Mouse (Mus musculus): ENCODE measurements around the gene Trnt1.

The Trnt1 gene

DNA sequence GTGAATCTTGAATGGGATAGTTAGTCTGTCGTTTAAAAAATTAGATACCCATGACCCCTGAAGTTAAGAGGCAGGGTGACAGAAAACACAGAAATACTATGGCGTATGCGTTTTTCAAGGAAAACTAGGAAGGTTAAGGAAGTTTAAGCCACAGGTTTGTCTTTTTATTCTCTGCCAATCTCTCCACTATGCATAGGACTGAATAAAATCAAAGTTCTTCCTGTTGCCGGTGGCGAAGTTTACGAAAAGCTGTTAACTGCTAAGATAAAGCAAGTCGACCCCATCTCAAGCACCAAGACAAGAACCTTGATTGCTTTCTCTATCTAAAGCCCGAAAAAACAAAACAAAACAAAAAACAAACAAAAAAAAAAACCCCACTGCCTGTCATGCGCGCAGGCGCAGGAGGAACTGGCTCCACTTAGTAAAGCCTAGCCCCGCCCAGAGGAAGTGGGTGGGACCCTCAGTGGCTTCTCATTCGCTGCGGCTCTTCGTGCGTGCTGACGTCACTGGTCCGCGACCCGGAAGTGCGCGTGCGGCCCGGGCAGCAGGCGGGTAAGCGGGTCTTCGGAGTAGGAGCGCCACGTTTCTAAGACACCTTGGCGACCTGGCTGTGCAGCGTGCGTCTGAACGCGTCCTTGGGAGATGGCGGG, at the start of gene Trnt1:
Gene Trnt1 (plus strand): TSS at position 481 of the 650 bp plus-strand sequence.
- peak; percentile 95 to 98 for DNase-seq

DNA sequence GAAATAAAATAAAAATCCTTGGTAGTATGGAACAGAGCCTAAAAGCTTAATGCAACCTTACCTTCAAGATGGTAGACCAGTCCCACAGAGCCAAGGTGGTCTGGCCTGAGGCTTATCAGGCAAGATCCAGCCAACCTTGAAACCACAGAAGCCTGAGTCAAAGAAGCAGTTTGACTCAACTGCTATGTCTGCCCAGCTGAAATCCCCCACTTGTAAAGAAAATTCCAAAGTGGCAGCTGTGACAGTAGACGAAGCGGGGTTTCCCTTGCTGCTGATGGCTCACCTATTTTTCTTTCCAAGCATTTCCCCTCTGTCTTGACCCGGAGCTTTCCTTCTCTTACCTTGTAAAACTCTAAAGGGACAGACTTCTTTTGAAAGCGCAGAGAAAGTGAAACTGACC, 43.3 kb upstream of the Trnt1 start:
- no peak for DNase-seq

DNA sequence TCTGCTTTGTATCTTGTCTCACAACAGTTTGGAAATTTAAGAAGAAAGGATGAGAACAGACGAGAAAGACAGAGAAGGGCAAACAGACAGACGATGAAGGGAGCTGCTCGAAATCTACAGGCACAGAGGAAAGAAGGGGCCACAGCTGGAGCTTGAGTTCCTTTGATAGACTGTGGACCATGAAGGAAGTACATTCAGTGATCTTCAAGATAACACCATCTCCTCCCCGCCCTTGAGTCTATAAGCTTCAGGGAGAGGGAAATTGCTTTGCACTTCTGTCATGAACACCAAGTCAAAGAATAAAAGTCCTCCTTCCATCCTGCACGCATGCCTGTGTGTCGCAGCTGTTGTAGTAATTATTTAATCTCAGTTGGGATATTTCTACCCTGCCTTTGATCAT, 42.8 kb upstream of the Trnt1 start:
- no peak for DNase-seq

DNA sequence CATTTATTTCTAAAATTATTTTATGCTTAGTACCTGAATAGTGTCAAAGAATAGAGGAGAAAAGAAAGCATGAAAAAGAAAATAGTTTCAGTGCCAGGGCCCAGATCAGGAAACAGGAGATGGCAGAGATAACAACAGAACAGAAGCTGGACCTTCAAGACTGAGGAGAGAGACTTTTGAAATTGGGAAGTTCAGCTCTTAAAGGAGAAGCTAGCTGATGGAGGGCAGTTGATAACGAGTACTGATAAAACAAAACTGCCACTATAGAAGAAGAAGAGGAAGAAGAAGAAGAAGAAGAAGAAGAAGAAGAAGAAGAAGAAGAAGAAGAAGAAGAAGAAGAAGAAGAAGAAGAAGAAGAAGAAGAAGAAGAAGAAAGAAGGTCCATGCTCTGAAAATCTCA, 41.2 kb upstream of the Trnt1 start:
- no peak for DNase-seq

DNA sequence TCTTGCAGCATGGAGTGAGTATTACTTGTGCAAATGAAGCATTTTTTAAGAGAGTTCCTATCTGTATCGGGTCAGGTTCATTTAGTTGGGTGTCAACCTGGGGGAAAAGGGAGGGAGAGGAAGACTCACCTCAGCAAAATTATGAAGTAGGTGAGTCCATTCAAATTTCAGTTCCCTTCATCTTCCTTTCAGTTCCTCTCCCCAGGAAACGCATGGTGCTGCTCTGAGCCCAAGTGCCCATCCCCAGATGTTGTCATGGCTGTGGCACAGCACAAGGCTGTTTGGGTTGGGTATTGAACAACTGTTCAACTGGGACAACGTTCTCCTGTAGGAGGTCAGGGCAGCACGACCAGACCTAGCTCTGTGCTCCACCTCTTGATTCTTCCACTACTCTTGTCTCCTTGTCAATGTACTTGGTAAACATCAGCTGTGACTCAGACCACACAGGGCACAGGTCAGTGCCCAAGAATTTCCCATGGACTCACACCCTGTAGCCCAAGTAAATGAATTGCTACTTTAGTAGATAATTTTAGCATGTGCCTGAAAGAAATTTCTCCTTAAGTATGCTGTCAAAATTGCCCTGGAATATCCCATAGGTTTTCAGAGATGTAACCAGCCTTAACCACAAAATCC, 39.1 kb upstream of the Trnt1 start:
- DNase-seq = peak in 1 of 2 experiments; percentile 25

DNA sequence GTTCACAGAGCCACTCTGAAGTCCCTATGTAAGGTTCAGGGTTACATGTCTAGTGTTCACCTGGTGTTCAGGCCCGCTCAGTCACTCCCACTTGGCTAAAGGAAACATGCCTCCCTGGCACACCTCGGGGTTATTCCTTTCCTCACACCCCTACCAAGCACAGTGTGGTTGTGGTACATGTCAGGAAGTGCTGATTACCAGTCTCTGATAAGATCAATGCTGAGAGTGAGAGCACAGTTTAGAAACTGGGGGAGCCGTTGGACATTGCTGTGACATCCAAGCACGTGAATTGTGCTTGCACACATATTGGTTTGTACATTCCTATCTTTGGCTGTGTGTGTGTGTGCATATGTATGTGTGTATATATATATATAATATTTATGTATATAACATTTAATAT, 36.4 kb upstream of the Trnt1 start:
- DNase-seq = no peak

DNA sequence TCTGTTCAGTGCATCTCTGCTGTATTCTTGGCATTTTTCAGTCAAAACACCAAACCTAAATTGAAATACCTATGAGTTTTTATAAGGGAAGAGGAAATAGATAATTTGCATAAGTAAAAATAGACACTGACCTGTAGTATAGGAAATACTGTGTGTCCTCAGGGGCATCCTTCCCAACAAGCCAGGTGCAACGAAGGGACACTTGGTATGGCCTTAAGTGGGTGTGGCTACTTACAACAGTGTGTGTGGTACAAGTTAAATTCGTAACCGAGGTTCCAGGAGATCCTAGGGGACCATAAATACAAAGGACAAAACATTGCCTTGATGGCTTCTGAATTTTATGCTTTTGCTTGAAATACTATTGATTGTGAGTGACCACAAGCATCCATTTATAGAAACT, 30.7 kb upstream of the Trnt1 start:
- DNase-seq = no peak

DNA sequence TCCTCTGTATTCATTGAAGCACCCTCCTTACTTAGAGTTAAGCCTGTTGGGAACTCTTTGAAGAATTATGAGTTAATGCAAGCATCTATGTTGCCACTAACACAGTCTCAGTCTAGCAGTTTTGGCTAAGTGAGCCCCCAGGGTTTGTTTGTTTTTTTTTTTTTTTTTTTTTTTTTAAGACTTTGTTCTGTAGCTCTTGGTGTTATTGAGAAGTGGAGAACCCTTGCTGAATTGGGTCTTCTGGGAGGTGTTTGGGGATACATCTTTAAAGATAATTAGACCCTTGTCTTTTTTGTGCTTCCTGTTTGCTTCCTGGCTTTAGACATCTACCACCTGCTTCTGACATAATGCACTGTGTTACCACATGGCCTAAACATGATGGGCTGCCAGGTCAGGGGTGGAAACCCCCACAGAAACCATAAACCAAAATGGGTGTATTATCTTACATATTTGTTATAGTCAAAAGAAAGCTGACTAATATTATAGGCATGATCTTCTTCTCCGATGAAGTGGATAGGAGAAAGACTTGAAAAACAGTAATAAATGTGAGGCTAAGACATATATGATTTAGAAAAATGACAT, 28.6 kb upstream of the Trnt1 start:
- DNase-seq = no peak

DNA sequence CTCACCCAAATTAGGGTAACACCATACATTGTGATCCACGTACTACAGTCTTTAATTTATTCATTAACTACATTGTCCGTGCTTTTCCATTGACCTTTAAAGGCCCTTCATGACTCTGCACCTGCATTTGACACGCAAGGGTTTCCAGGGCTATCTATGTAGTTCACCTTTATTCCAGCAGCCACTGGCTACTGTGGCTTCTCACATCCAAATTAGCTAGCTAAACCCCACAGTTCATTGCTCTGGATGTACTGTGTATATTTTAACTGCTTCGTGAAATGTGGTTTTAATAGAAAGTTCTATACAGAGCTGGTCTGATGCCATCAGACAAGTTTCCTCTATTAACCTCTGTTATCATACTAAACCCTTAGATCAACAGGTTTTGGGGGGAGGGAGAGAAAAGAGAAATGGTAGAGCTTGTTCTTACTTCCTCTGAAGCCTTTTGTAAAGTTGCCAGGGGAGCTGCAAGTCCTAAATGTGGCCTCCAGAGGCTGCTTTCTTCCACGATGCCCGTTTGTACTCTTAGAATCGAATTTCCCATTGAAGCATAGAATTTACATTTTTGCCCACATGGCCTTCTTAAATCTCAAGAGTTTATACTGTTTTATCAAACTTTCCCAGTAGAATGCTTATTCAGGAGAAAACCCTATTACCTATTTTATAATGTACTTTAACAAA, 25.2 kb upstream of the Trnt1 start:
- no peak for DNase-seq

DNA sequence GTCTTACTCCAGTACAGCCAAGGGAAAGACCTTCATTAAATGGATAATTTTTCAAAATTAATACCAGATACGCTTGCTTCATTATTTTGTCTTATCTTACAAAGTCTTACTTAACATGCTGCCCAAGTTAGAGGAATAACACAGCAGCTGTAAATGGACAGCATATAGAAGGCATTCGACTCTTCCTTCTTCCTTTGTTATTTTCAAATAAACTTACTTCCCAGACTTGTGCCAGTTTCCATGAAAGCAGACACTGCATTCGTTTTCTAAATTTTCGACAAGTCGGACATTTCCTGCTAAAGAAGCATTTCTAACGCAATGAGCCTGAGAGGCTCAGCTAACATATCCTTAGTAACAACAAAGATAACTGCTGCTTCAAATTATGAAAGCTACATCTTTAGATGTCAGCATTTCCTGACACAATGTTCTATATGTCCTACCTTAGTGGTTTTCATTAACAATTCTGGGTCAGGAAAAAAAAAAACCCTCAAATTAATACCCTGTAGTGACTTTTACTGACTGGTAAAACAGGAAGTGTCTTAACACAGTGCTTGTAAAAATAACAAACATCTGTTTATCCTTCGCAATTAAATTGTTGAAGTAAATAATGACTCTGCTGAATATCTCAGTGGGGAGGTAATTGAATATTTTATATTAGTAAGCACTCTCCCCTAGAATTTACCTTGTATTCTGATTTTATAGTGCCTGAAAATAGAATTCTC, 23.1 kb upstream of the Trnt1 start:
- DNase-seq = no peak

DNA sequence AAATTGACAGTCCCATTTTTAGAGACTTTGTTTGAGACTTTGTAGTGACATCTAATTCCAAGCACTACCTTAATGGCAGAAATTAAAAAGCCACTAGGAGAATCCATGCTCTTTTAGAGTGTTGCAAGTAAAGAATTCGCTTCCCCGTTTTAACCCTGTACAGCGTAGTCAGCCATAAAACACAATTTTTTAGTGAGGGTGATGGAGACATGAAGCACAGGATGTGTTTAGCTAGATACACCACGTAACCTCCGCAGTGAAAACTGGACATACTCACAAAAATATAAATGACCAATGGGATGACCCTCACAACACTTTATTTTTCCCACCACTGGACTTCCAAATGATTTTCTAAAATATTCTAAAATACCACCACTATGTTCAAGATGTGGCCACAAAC, 21.7 kb upstream of the Trnt1 start:
- no peak for DNase-seq

DNA sequence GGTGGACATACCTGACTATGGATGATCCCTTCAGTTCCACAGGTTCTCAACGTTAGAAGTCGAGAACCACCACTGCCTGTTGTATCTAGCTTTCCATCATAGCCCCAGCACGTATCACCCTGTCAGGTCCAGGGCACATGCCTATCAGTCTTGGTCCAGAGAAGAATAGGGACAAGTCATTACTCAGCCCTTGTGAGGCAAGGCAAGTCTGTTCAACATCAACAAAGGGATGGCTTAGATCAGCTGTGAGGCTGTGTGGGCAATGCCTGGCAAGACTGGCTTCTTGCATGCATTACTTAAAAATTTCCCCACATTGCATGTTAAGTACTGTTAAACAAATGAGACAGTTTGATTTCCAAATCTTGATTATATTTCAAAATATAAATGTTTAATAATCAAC, 21.1 kb upstream of the Trnt1 start:
- no peak for DNase-seq

DNA sequence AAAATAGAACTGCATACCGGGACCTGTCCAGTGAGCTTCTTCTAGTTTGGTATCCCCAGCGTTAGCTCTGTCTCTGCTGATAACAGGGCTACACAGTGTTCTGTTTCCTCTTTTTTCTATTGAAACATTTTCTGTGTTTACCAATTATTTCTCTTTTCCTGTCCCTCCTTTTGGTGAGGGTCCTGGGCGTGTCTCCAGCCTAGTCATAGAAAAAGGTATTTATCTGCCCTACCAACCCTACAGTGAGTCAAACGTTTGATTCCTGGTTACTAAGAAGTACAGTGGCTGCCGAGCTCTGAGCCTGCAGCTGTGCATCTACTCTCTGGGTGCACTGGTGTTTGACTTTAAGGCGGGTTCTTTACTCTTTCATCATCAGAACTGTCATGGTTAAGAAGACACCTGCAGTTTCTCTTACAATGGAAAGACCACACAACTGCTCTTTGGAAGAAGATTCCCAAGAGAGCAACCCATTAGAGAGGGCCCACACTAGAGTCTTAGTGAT, 20.0 kb upstream of the Trnt1 start, which contains the start of gene Il5ra:
Gene Il5ra (minus strand): TSS at position 151 of the 502 bp plus-strand sequence.
- no peak for DNase-seq

DNA sequence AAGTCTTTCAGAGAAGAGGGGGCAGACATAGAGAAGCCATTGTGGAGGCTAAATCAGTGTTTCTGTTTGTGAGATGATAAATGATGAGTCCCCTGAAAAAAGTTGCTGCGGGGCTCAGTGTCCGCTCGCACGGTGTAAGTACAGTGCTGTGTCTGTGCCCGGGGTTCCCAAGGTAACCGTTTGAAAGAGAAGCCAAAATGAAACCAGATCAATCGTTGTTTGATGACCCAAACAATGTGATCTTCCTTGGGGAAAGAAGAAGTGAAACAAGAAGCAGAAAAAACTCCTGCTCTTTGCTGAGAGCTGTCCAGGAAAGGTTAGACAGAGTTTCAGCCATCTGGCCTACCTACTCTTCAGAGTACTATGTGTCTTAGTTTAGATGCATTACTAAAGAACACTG, 18.6 kb upstream of the Trnt1 start:
- DNase-seq = no peak

DNA sequence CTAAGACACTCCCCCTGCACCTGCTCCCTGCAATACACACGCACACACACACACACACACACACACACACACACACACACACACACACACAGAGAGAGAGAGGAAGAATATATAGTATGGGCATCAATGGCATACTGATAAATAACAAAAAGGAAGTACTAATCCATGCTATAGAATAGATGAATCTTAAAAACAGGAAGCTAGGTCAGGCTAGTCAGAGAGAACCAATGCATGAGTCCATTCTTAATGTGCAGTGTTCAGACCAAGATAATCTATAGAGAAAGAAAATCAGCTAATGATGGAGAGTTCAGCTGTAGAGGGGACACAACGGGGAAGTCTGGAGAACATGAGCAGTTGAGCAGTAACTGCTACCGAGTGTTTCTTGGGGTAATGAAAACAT, 10.6 kb upstream of the Trnt1 start:
- DNase-seq = no peak

DNA sequence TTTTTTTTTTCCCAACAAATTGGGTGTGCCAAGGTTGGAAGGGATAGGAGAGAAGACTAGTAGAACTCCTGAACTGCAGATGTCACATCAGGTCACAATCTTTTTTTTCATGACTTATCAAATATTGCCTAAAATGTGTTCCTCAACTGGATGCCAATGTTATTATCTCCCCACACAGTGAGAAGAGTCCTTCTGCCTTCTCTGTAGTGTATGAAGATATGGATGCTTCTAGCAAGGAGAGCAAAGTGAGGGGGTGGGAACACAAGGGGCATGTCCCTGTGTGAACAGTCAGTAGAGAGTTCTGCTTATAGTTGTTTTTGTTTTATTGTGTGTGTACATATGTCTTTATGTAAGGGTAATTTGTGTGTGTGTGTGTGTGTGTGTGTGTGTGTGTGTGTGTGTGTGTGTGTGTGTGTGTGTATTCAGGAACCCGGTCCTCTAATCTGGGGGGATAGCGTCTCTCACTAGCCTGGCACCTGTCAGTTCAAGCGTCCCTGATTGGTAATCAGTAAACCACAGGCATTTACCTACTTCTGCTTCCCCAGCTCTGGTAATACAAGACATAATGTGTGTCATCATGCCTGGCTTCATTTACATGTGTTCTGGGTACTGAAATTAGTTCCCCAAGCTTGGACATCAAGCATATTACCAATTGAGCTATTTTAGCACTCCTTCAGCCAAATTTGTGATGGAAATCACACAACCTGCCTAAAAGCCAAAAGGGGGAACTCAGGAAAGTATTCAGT, 8.3 kb upstream of the Trnt1 start:
- no peak for DNase-seq

DNA sequence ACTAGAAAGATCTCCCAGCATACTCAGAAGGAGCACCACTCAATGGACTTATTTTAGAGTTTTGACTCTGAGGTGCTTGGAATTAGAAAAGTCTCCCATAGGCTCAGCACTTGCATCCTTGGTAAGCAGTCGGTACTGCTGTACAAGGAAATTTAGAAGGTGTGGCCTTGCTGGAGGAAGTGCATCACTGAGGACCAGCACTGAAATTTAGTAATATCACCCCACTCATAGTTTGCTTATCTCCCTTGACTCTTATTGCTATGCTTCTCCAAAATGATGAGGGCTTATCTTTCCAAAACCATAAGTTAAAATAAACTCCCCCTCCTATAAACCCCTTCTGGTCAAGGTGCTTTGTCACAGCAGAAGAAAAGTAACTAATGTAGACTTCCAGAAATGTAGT, 7.4 kb upstream of the Trnt1 start:
- DNase-seq = no peak

DNA sequence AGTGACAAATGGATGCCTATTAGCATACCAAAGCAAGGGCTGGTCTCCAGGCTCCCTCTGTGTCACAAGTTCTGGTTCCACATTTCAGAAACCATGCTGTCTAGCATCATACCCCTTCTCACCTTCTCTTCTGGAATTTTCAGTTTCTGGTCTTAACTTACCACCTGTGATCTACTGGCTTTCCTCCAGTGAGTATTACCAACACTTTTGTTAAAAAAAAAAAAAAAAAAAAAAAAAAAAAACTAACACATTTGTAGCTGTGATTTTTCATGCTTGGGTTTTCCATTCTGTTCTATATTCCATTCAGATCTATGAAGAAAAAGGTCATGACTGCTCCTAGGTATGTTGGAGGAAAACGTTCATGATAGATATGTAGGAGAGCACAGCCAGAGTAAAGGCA, 3.0 kb upstream of the Trnt1 start:
- no peak for DNase-seq

DNA sequence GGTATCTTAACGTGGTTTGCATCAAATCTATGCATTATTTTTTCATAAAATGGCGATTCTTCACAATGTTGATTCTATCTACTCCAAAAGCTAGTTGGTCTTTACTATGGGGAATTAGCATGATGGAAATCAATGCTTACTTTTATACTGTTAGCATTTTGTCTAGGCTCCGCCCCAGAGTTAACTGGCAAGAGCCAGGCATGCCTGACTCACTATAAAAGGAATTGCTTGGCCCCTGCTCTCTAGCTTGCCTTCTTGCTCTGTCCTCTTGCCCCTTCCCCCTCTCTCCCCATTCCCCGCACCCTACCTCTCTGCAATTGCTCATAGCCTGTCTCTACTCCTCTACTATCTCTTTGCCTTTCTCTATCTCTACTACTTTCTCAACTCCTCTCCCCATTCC, 2.1 kb upstream of the Trnt1 start:
- no peak for DNase-seq

DNA sequence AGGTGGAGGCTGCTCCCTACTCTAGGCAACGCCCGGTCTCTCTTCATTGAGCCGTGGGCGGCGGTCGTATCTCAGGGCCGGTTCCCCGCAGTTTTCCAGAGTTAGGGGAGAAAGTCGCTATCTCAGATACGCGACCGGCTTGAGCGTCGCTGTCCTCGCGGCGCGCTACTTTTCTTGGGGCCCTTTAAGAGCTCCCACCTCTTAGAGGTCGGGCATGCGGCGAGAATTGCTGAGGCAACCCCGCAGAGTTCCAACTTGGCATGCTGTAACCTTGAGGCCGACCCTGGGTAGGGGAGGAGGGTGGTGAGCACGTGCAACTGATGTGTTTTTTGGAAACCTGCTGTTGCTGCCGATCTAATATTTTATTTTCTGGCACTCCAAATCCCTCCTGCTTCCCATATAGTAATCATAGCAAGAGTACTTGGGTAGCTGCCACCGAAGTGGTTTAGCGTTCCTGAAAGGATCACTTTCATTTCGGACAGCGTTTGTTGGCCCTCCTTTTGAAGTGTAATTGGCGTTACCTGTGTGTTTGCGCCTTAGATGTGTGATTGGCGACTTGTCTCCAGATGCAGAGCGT, 458 bp downstream of the Trnt1 start:
- no peak for DNase-seq

DNA sequence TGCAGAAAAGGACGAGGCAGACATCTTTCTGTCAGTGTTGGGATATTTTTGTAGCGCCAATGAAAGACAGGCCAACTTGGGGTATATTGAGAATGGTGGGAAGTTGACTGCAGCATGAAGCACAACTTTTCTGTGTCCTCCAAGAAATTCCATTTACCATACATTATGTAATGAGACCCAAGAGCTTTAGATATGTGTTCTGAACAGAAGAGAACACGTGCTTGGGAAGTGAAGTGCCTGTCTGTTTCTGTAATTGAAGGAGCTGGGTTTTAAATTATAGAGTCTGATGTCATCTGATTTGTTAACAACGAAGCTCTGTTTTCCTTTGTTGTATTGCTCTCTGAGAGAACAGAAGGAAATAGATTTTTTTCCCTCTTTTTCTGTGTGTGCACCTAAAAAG, 1.1 kb downstream of the Trnt1 start:
- no peak for DNase-seq

DNA sequence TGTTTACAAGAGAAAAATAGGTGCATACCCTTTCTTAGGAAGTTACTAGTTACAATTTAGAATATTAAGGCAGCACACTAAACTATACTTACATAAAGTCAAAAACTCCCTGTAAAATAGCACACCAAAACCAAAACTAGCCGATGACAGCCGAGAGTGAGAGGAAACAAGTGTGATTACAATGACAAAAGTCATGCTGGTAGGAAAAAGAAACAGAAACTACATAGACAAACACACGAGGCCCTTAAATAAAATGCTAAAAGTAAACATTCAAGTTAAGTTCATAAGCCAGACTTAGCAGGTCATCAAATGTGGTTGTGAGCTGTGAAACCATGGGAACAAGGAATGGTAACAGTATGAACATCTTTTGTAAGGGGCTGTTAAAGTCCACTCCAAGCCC, 18.2 kb downstream of the Trnt1 start:
- DNase-seq = no peak
